Mouse (Mus musculus) Muller cell, postnatal 12 days (primary cell): ENCODE measurements around the gene Agtr1b.

Source experiments
- DNase-seq: peaks from one replicate; pipeline ENCODE4 v3.0.0-alpha.2; 2015; ENCODE audit errors: inconsistent ontology term

Agtr1b gene

GRCm38 (mm10) chr3:20366558-20367522, at the start of gene Agtr1b:
Gene Agtr1b (minus strand): TSS chr3:20367177.
- DNase-seq: peak; percentile 8

- DNase-seq: no peak
These were observed 13.4 kb downstream of the Agtr1b start for GRCm38 (mm10) chr3:20353598-20353997.

GRCm38 (mm10) chr3:20348206-20348605, 18.8 kb downstream of the Agtr1b start:
- no peak for DNase-seq

GRCm38 (mm10) chr3:20340402-20340801, 26.6 kb downstream of the Agtr1b start:
- no peak for DNase-seq

- DNase-seq: no peak
These were observed 32.3 kb downstream of the Agtr1b start for GRCm38 (mm10) chr3:20334681-20335080.

GRCm38 (mm10) chr3:20317233-20317632, 49.7 kb downstream of the Agtr1b start:
- peak; percentile 23 for DNase-seq

GRCm38 (mm10) chr3:20309142-20309541, 57.8 kb downstream of the Agtr1b start:
- DNase-seq: no peak

- no peak for DNase-seq
These were observed 59.7 kb downstream of the Agtr1b start for GRCm38 (mm10) chr3:20307256-20307655.

GRCm38 (mm10) chr3:20304758-20305352, 62.1 kb downstream of the Agtr1b start:
- DNase-seq: no peak

GRCm38 (mm10) chr3:20295546-20295945, 71.4 kb downstream of the Agtr1b start:
- no peak for DNase-seq

- no peak for DNase-seq
These were observed 72.2 kb downstream of the Agtr1b start for GRCm38 (mm10) chr3:20294542-20295348.

- DNase-seq: no peak
These were observed 75.6 kb downstream of the Agtr1b start for GRCm38 (mm10) chr3:20291370-20291769.

GRCm38 (mm10) chr3:20288761-20289160, 78.2 kb downstream of the Agtr1b start:
- no peak for DNase-seq

- no peak for DNase-seq
These were observed 85.2 kb downstream of the Agtr1b start for GRCm38 (mm10) chr3:20281796-20282195.

GRCm38 (mm10) chr3:20275633-20276032, 91.3 kb downstream of the Agtr1b start, which contains the start of gene Cpb1:
Gene Cpb1 (minus strand): TSS chr3:20275733.
- DNase-seq: no peak
